Mouse (Mus musculus) megakaryocyte progenitor cell, adult 5-6 weeks (primary cell): ENCODE results near the gene Pdia6. TPM values are rescaled to one million over a fixed set of nuclear protein-coding genes. Genes with fewer than 3 reads are reported as not detected.

ENCODE experiments used
- ATAC-seq: replicated peaks from 2 replicates; pipeline ENCODE4 v1.8.0; 2016; ENCODE audit warnings: mild to moderate bottlenecking, moderate TSS enrichment, inconsistent platforms; ENCODE audit not compliant: poor library complexity
- total RNA-seq, 2 experiments: library from RNA; stranded (forward) in 1 of 2; stranded (reverse) in 1 of 2; fragments of 157-497, 149-512 nt in 1 of 2; fragments of 200-1000 nt in 1 of 2; gene quantifications; 2 replicates each; pipeline versions ENCODE4 v1.2.3 to v1.2.4; 2015 to 2017

Pdia6 gene
- total RNA-seq, 2 experiments from 2014 or later: 343 to 606 TPM

GRCm38 (mm10) chr12:17263881-17264280 lies 2.5 kb upstream of the Pdia6 start:
- no peak for ATAC-seq

- ATAC-seq: no peak
Measured at GRCm38 (mm10) chr12:17264826-17265225, 1.5 kb upstream of the Pdia6 start.

- no peak for ATAC-seq
Measured at GRCm38 (mm10) chr12:17266673-17266990, 287 bp downstream of the Pdia6 start.

GRCm38 (mm10) chr12:17267316-17267715 lies 971 bp downstream of the Pdia6 start:
- no peak for ATAC-seq

GRCm38 (mm10) chr12:17271272-17271671 lies 4.9 kb downstream of the Pdia6 start:
- peak; percentile 65 for ATAC-seq

GRCm38 (mm10) chr12:17273841-17274240 lies 7.5 kb downstream of the Pdia6 start:
- ATAC-seq: no peak

- no peak for ATAC-seq
Measured at GRCm38 (mm10) chr12:17288496-17288895, 22.2 kb downstream of the Pdia6 start.

- no peak for ATAC-seq
Measured at GRCm38 (mm10) chr12:17289060-17289459, 22.7 kb downstream of the Pdia6 start.

- no peak for ATAC-seq
Measured at GRCm38 (mm10) chr12:17289913-17290312, 23.6 kb downstream of the Pdia6 start.

GRCm38 (mm10) chr12:17290569-17290968 lies 24.2 kb downstream of the Pdia6 start:
- no peak for ATAC-seq

GRCm38 (mm10) chr12:17296899-17297298 lies 30.6 kb downstream of the Pdia6 start:
- peak; percentile 44; the same call in 1 of the 2 replicates for ATAC-seq

- no peak for ATAC-seq
Measured at GRCm38 (mm10) chr12:17299902-17300301, 33.6 kb downstream of the Pdia6 start.

- ATAC-seq: no peak
Measured at GRCm38 (mm10) chr12:17305445-17305844, 39.1 kb downstream of the Pdia6 start.

- ATAC-seq: no peak
Measured at GRCm38 (mm10) chr12:17308246-17308645, 41.9 kb downstream of the Pdia6 start.

GRCm38 (mm10) chr12:17310852-17311839 lies 44.8 kb downstream of the Pdia6 start:
- ATAC-seq: no peak

- no peak for ATAC-seq
Measured at GRCm38 (mm10) chr12:17316096-17316495, 49.8 kb downstream of the Pdia6 start.

GRCm38 (mm10) chr12:17317970-17318369 lies 51.6 kb downstream of the Pdia6 start:
- ATAC-seq: no peak

- ATAC-seq: no peak
Measured at GRCm38 (mm10) chr12:17318453-17318852, 52.1 kb downstream of the Pdia6 start.

GRCm38 (mm10) chr12:17324549-17325470 lies 58.5 kb downstream of the Pdia6 start:
- ATAC-seq: peak; percentile 20; the same call in 1 of the 2 replicates

GRCm38 (mm10) chr12:17329259-17329658 lies 62.9 kb downstream of the Pdia6 start, which contains the start of gene Atp6v1c2:
Gene Atp6v1c2 (minus strand): TSS chr12:17329359.
- ATAC-seq: no peak

GRCm38 (mm10) chr12:17333459-17333858 lies 67.1 kb downstream of the Pdia6 start:
- no peak for ATAC-seq
